ENCODE assay signal across 19 mouse cellular contexts in the genomic region with DNA sequence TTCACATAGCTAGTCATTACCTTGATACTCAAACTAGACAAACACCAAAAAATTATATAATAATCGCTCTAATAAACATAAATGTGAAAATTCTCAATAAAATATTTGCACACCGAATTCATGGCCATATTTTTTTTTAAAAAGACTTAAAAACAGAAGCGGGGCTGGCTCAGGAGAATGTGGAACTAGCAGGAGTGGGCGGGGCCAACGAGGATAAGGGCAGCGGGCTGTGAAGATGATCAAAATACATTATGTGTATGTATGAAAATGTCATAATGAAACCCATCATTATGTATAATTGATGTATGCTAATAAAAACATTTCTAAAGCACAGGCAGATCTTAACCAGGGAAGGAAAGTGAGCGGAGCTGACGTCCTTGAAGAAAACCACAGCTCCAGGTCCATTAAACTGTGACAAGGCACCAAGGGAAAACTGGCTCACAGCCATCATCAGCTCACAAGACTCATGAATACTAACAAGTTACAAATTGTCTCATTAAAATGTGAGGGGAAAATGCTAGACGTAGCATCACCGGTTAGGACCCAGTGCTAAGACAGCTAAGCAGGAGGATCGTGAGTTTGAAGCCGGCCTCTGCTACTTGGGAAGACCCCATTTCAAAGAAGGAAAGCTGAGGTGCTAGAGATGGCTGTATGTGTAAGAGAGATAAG. TPM values are rescaled to one million over a fixed set of nuclear protein-coding genes. Genes with fewer than 3 reads are reported as not detected.
DNase-seq lines count a peak whose midpoint lies in the region; ATAC-seq lines count a peak whose summit lies in the region.
"Had no signal": no experiment of that assay in that cellular context is flagged by ENCODE, and none has a peak within 500 bp of the region (broad histone marks: within the 10 kb centered on the region; RNA-seq: fewer than 3 reads in every experiment).

No protein-coding gene starts in this region.

- peak; percentile 28 for DNase-seq in kidney, adult 11 months
- DNase-seq in neural tube, embryonic 10.5 days (ENCODE audit: extremely low spot score, low spot score): no peak
- peak; percentile 18 for DNase-seq in kidney, postnatal 10 days
- no peak for DNase-seq in spleen, postnatal 36 days (ENCODE audit: low spot score in 2 of 2)
- DNase-seq in left cerebral cortex, adult 18-20 months (ENCODE audit: low spot score in 2 of 2): no peak
- DNase-seq: adrenal gland, postnatal 36 days; cerebellum, adult 8-10 months; liver, embryonic 13.5 days; thymus, adult 2 months had no signal

- WGBS in kidney, embryonic 16.5 days: 79% methylated on average over 12 of the region's 12 CpGs
- WGBS in neural tube, embryonic 13.5 days: 60% methylated on average over 12 of the region's 12 CpGs

- H3K4me3 ChIP-seq in kidney, embryonic 16.5 days (ENCODE audit: low read length): no peak overlapping the region
- H3K4me3 ChIP-seq in neural tube, embryonic 13.5 days: no peak overlapping the region
- H3K4me3 ChIP-seq: embryonic facial prominence, embryonic 13.5 days; limb, embryonic 12.5 days; liver, embryonic 13.5 days had no signal

- no peak overlapping the region for H3K27ac ChIP-seq in kidney, embryonic 16.5 days (ENCODE audit: low read length)
- peak overlapping the region; percentile 40; the same call in 1 of the 2 replicates for H3K27ac ChIP-seq in neural tube, embryonic 13.5 days (replicated peaks)
- H3K27ac ChIP-seq: embryonic facial prominence, embryonic 13.5 days; limb, embryonic 12.5 days; liver, embryonic 13.5 days had no signal

- no peak overlapping the region for H3K4me2 ChIP-seq in kidney, embryonic 16.5 days (replicated peaks; ENCODE audit: low read depth, low read length)
- H3K4me2 ChIP-seq in neural tube, embryonic 13.5 days: no peak overlapping the region
- H3K4me2 ChIP-seq: embryonic facial prominence, embryonic 13.5 days; limb, embryonic 12.5 days; liver, embryonic 13.5 days had no signal

- H3K27me3 ChIP-seq in kidney, embryonic 16.5 days (ENCODE audit: insufficient read depth, low read length): no peaks in the 10 kb centered on the region
- no peaks in the 10 kb centered on the region; the same call in 1 of the 2 replicates for H3K27me3 ChIP-seq in neural tube, embryonic 13.5 days

- H3K9me3 ChIP-seq in kidney, embryonic 16.5 days (ENCODE audit: low read length): no peaks in the 10 kb centered on the region
- H3K9me3 ChIP-seq in neural tube, embryonic 13.5 days: no peaks in the 10 kb centered on the region
- H3K9me3 ChIP-seq: embryonic facial prominence, embryonic 13.5 days; limb, embryonic 12.5 days; liver, embryonic 13.5 days had no signal

- H3K4me1 ChIP-seq in kidney, embryonic 16.5 days (ENCODE audit: insufficient read depth, low read length): peaks cover 10% of the 10 kb centered on the region; the same call in 1 of the 2 replicates
- H3K4me1 ChIP-seq in neural tube, embryonic 13.5 days (replicated peaks): peaks cover 74% of the 10 kb centered on the region
- H3K4me1 ChIP-seq: liver, embryonic 13.5 days had no signal

- no peak for ATAC-seq in kidney, embryonic 16.5 days (ENCODE audit: low FRiP score, low TSS enrichment)
- ATAC-seq in neural tube, embryonic 13.5 days (ENCODE audit: low read depth): no peak
- ATAC-seq: activated CD4-positive, CD25-positive, alpha-beta regulatory T cell, adult 4 months; Patski had no signal

- H3K36me3 ChIP-seq in kidney, embryonic 16.5 days (ENCODE audit: insufficient read depth, low read length): no peaks in the 10 kb centered on the region
- H3K36me3 ChIP-seq in neural tube, embryonic 13.5 days: no peaks in the 10 kb centered on the region
- H3K36me3 ChIP-seq: embryonic facial prominence, embryonic 13.5 days; limb, embryonic 12.5 days; liver, embryonic 13.5 days had no signal

- no peak overlapping the region for H3K9ac ChIP-seq in kidney, embryonic 16.5 days (replicated peaks; ENCODE audit: low read length)
- H3K9ac ChIP-seq in neural tube, embryonic 13.5 days: no peak overlapping the region
- H3K9ac ChIP-seq: embryonic facial prominence, embryonic 13.5 days; limb, embryonic 12.5 days; liver, embryonic 13.5 days had no signal

RNA-seq across cellular contexts. Expression of a gene that starts 33.8 kb away (rescaled TPM):
- polyA plus RNA-seq in kidney, embryonic 16.5 days (2015; fragmentation: Nextera tagmentation; extraction: Ambion mirVana): 6.2 and 6.4 TPM in 2 replicates
- 34.2 and 35.8 TPM in 2 replicates for polyA plus RNA-seq in neural tube, embryonic 13.5 days (2015; fragmentation: Nextera tagmentation; extraction: Ambion mirVana)
- total RNA-seq in left cerebral cortex, adult 18-20 months (2021): 10 to 100 TPM; 48.6 to 56.6 TPM
- total RNA-seq: hematopoietic stem cell, adult 5-6 weeks; neutrophil, adult 5-6 weeks had no signal
- polyA plus RNA-seq: C2C12; heart, embryonic 14.5 days had no signal

Comparison
In these comparisons a context has a peak if more than half of its experiments do, and no peak if none do; other contexts are left out.
1. DNase-seq: peak in kidney, adult 11 months (single experiment) and kidney, postnatal 10 days (single experiment); none in neural tube, embryonic 10.5 days (single experiment), spleen, postnatal 36 days (0 of 2) and left cerebral cortex, adult 18-20 months (0 of 2).